Mouse (Mus musculus): ENCODE data around the gene Khdc1b.

- TF ChIP-seq CTCF (IDR thresholded peaks at IDR 0.05; ENCODE audit: low read depth, low read length) (no peak), EP300 (IDR thresholded peaks at IDR 0.05; ENCODE audit: insufficient read depth, low read depth, low read length) (no peak)
Observed at GRCm38 (mm10) chr1:21419370-21419769, 36.0 kb downstream of the Khdc1b start.
